Mouse (Mus musculus): ENCODE results near the gene Pmvk. TPM values are rescaled to one million over a fixed set of nuclear protein-coding genes. Genes with fewer than 3 reads are reported as not detected.
A peak's percentile ranks its signal among the peaks of the same experiment; 100 is the strongest.

Pmvk gene
- polyA plus RNA-seq, 1 experiment from 2014 or later, result 57.0 TPM

DNA sequence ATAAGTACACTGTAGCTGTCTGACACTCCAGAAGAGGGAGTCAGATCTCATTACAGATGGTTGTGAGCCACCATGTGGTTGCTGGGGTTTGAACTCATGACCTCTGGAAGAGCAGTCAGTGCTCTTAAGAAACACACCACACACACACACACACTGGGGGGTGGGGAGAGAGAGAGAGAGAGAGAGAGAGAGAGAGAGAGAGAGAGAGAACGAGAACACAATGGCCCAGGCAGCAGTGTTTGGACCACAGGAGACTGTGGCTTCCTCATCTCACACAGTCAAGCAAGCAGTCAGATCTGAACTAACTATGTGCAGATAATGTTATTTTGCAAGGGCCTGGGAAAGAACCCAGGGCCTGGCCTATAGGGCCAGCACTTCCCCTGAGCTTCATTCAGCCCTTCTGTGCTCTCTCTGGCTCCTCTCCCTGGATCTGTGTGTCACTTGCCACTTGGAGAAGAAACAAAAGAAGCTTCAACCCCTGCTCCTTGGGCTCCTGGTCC is 1.5 kb downstream of the Pmvk start:
- Histone ChIP-seq H3K9me3 (no peaks in the 10 kb centered on the region), H3K4me1 (peaks cover 18% of the 10 kb centered on the region), H3K4me3 (no peak overlapping the region), H3K27ac (no peak overlapping the region), H3K9ac (no peak overlapping the region), H3K36me3 (no peaks in the 10 kb centered on the region), H3K27me3 (no peaks in the 10 kb centered on the region), H3K4me2 (replicated peaks) (no peak overlapping the region)
- no peak for ATAC-seq (ENCODE audit: insufficient number of reproducible peaks, insufficient read depth, low FRiP score, low TSS enrichment)
- 88% methylated on average over 1 of the region's 1 CpGs for WGBS

DNA sequence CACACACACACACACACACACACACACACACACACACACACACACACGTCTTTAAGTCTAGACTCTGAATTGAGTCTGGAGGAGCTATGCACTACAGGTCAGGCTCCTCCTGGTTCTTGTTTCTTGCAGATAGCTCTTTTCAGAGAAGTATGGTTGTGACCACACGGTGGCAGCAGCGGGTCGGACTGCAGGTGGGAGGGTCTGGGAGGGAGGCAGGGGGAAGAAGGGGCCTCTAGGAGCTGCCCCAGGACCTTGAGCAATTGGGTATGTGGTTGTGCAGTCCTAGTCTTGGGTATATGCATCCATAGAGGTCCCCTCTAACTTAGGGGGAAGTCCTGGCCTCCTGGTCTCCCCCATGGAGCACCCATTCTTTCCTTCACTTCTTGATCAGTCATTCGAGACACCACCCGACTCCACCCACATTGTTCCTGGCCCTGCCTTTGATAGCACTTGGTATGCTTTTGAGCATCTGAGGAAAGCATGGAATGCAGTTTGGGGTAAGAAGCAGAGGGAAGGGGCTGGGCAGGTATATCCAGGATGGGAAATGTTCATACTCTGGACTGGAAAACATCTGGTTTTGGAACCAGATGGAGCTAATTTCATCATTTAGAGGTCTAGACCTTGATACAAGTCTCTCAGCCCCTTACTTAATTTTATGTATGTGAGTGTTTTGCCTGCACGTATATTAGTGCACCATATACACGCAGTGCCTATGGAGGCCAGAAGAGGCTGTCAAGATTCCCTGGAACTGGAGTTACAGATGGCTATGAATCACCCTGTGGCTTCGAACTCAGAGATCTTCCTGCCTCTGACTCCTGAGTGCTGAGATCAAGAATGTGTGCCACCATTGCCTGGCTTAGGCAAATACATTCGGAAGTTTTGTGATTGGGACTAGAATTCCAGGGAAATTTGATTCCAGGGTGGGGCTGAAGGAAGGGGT is 2.7 kb downstream of the Pmvk start:
- no peak overlapping the region for H3K4me2 ChIP-seq (replicated peaks)
- WGBS, result 32% methylated on average over 10 of the region's 10 CpGs
- H3K27ac ChIP-seq, result no peak overlapping the region
- no peak overlapping the region for H3K9ac ChIP-seq
- H3K27me3 ChIP-seq, result no peaks in the 10 kb centered on the region
- H3K9me3 ChIP-seq, result no peaks in the 10 kb centered on the region
- H3K36me3 ChIP-seq, result peaks cover 4% of the 10 kb centered on the region; the same call in 1 of the 2 replicates
- peaks cover 13% of the 10 kb centered on the region for H3K4me1 ChIP-seq
- ATAC-seq (ENCODE audit: insufficient number of reproducible peaks, insufficient read depth, low FRiP score, low TSS enrichment), result no peak
- no peak overlapping the region for H3K4me3 ChIP-seq

DNA sequence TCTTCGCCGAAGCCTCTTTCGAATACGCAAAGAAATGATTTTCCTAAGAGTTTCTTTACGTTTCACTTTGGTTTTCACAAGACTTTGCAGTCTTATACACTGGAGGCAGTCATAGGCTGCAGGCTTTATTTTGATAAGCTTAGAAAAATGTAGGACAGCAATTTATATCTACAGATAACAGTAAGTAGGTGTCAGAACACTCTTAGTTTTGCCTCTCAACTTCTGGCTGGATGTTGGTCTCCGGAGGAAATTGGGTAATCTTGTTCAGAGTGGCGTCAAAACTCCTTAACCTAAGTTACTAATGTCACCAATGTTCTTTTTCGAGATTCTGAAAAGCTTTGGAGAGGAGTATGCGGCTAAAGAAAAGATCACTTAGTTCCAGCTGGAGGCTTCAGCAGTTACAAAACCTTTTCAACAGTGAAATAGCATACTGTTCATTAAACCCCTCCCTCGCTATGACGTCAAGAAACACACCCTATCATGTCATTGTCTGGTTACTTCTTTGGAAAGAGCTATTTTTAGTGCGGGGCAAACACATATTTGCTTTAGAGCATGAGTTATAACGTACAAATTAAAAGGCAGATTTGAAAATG is 4.1 kb downstream of the Pmvk start:
- 49% methylated on average over 13 of the region's 13 CpGs for WGBS
- no peak for ATAC-seq (ENCODE audit: insufficient number of reproducible peaks, insufficient read depth, low FRiP score, low TSS enrichment)

DNA sequence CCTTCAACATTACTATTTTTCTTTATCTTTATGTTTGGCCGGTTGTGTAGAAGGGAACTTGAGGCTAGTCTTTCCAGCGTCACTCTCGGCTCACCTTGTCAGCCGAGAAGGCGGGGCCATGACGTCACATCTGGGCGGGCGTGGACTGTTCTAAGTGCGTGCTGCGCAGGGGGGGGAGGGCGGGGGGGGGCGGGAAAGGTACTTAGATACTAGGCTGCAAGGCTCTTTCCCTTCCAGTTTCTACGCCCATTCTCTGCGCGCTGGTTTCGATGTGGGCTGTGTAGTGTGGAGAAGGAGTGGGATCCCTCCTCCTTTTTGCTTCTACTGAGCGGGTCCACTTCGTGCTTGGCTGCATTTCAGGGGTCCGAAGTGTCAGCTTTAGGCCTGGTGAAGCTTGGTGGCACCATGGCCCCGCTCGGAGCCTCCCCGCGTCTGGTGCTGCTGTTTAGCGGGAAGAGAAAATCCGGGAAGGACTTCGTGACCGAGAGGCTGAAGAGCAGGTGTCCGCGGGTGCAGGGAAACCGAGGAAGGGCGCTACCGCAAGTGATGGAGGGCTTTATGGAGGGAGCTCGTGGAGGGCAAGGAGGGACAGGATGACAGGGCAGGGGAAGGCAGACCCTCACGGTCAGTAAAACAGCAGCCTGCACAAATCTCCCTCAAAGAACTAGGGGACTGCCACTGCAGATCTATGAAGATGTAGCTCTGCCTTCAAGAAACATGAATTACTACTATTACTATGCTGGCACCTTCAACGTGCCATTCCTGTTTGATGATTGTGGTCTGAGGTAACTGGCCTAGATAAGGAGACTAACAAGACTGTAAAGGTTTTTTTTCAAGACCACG is 4.8 kb downstream of the Pmvk start:
- Histone ChIP-seq H3K9me3 (no peaks in the 10 kb centered on the region), H3K4me1 (peaks cover 12% of the 10 kb centered on the region), H3K4me2 (replicated peaks) (peak overlapping the region; percentile 58), H3K4me3 (peak overlapping the region; percentile 70), H3K27ac (peak overlapping the region; percentile 82), H3K9ac (peak overlapping the region; percentile 75), H3K27me3 (no peaks in the 10 kb centered on the region), H3K36me3 (peaks cover 7% of the 10 kb centered on the region; the same call in 1 of the 2 replicates)
- WGBS, result 2% methylated on average over 35 of the region's 36 CpGs
- ATAC-seq (ENCODE audit: insufficient number of reproducible peaks, insufficient read depth, low FRiP score, low TSS enrichment), result peak; percentile 50; the same call in 1 of the 2 replicates

More for the DNA sequence above, 4.1 kb downstream of the Pmvk start:
- Histone ChIP-seq H3K27me3 (no peaks in the 10 kb centered on the region), H3K4me2 (replicated peaks) (peak overlapping the region; percentile 58), H3K9me3 (no peaks in the 10 kb centered on the region), H3K9ac (no peak overlapping the region), H3K4me1 (peaks cover 12% of the 10 kb centered on the region), H3K36me3 (peaks cover 7% of the 10 kb centered on the region; the same call in 1 of the 2 replicates), H3K27ac (peak overlapping the region; percentile 82; the same call in 1 of the 2 replicates), H3K4me3 (peak overlapping the region; percentile 70)

DNA sequence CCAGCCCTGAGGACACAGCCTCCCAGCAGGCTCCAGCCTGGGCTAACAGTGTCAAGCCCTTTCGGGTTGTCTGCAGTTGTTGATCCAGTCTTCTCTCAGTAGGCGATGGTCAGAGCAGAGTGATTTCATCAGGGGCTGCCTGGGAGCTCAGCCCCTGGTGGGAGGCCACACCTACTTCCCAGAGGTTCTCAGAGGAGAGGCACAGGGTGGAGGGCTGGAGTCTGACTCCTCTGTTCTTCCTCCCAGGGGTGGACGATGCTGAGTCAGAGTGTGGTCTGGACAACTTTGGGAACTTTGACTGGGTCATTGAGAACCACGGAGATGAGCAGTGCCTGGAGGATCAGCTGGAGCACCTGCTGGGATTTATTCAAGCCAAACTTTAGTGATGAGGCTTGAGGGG is 13.9 kb downstream of the Pmvk start:
- H3K4me1 ChIP-seq, result no peaks in the 10 kb centered on the region
- WGBS, result 57% methylated on average over 4 of the region's 4 CpGs
- no peak overlapping the region for H3K4me3 ChIP-seq
- ATAC-seq (ENCODE audit: insufficient number of reproducible peaks, insufficient read depth, low FRiP score, low TSS enrichment), result no peak
- no peak overlapping the region for H3K9ac ChIP-seq
- peaks cover 22% of the 10 kb centered on the region; the same call in 1 of the 2 replicates for H3K36me3 ChIP-seq
- H3K9me3 ChIP-seq, result no peaks in the 10 kb centered on the region
- H3K27ac ChIP-seq, result no peak overlapping the region
- no peak overlapping the region for H3K4me2 ChIP-seq (replicated peaks)
- no peaks in the 10 kb centered on the region for H3K27me3 ChIP-seq

DNA sequence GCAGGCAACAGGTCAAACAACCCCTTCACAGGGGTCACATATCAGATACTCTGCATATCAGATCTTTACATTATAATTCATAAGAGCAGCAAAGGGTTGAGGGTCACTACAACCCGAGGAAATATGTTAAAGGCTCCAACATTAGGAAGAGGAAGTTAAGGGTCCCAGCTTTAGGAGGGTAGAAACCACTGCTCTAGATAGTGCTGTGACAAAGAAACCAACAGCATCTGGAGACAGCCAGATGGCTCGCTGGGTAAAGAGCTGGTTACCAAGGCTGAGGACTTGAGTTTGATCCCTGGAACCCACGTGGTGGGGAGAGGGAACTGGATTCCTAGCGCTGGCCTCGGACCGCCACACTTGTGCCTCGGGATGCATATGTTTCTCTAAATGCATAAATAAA is 17.9 kb downstream of the Pmvk start:
- no peak overlapping the region for H3K4me2 ChIP-seq (replicated peaks)
- 77% methylated on average over 7 of the region's 7 CpGs for WGBS
- H3K9ac ChIP-seq, result no peak overlapping the region
- no peaks in the 10 kb centered on the region for H3K4me1 ChIP-seq
- no peak for ATAC-seq (ENCODE audit: insufficient number of reproducible peaks, insufficient read depth, low FRiP score, low TSS enrichment)
- peaks cover 20% of the 10 kb centered on the region; the same call in 1 of the 2 replicates for H3K36me3 ChIP-seq
- H3K27ac ChIP-seq, result no peak overlapping the region
- H3K4me3 ChIP-seq, result no peak overlapping the region
- H3K9me3 ChIP-seq, result no peaks in the 10 kb centered on the region
- no peaks in the 10 kb centered on the region for H3K27me3 ChIP-seq

DNA sequence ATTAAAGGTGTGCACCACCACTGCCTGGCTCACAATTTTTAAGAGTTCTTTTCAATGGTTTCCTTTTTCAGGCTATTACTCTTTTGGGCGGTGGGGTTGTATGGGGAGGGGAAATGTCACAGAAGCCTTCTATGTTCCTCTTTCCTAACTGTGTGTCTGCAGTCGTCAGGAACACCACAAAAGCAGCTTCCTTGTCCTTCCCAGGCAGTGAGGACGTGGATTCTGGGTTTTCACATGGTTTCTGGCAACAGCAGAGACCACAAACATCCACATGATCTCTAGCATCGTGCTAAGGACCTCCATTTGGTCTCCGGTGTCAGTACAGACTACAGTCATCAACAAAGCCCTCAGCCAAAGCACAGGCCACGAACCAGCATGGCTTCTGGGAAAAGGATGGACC is 19.5 kb downstream of the Pmvk start:
- 76% methylated on average over 6 of the region's 6 CpGs for WGBS
- no peak overlapping the region for H3K27ac ChIP-seq
- no peak overlapping the region for H3K4me2 ChIP-seq (replicated peaks)

DNA sequence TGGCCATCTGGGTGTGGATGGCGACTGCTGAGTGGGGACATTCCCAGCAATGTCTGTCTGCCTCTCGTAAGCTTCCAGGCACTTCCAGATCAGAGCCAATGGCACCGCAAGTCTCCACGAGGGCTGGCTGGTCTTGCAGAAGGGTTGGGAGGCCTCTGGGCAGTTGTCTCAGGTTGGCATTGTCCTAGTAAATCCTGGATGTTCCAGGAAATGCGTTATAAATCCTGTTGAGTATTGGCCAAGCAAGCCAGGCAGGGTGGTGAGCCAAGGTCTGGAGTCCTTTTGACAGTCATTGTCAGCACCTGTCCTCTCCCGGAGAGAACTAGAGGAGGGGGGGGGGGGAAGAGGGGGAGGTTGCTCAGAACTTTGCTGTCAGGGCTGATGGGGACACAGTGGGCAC is 24.7 kb downstream of the Pmvk start:
- no peak overlapping the region for H3K4me3 ChIP-seq
- no peaks in the 10 kb centered on the region for H3K9me3 ChIP-seq
- H3K4me2 ChIP-seq (replicated peaks), result no peak overlapping the region
- H3K27ac ChIP-seq, result no peak overlapping the region
- no peak for ATAC-seq (ENCODE audit: insufficient number of reproducible peaks, insufficient read depth, low FRiP score, low TSS enrichment)
- WGBS, result 75% methylated on average over 6 of the region's 6 CpGs
- no peak overlapping the region for H3K9ac ChIP-seq
- H3K36me3 ChIP-seq, result no peaks in the 10 kb centered on the region
- no peaks in the 10 kb centered on the region for H3K4me1 ChIP-seq
- H3K27me3 ChIP-seq, result no peaks in the 10 kb centered on the region

More for the DNA sequence above, 19.5 kb downstream of the Pmvk start:
- H3K27me3 ChIP-seq, result no peaks in the 10 kb centered on the region
- no peak overlapping the region for H3K9ac ChIP-seq
- no peaks in the 10 kb centered on the region for H3K4me1 ChIP-seq
- peaks cover 7% of the 10 kb centered on the region; the same call in 1 of the 2 replicates for H3K36me3 ChIP-seq
- no peaks in the 10 kb centered on the region for H3K9me3 ChIP-seq
- ATAC-seq (ENCODE audit: insufficient number of reproducible peaks, insufficient read depth, low FRiP score, low TSS enrichment), result no peak
- no peak overlapping the region for H3K4me3 ChIP-seq

DNA sequence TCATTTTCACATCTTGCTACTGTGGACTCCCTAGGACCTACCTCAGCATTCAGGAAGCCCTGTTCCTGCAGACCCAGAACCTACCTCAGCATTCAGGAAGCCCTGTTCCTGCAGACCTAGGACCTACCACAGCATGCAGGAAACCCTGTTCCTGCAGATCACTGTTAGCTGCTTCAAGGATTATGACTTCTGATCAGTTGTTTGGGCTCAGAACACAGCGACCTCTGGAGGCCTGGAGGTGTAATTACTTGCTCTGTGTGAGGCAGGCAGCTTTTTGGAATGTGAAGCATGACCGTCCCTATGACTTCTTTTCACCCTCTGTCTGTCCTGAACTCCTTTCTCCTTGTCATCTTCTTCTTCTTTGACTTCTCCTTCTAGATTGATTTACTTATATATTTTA is 27.1 kb downstream of the Pmvk start:
- H3K9me3 ChIP-seq, result no peaks in the 10 kb centered on the region
- 42% methylated on average over 2 of the region's 2 CpGs for WGBS
- H3K27ac ChIP-seq, result no peak overlapping the region
- H3K36me3 ChIP-seq, result no peaks in the 10 kb centered on the region
- no peak overlapping the region for H3K4me3 ChIP-seq
- no peak overlapping the region for H3K9ac ChIP-seq
- H3K4me2 ChIP-seq (replicated peaks), result no peak overlapping the region
- no peaks in the 10 kb centered on the region for H3K4me1 ChIP-seq
- ATAC-seq (ENCODE audit: insufficient number of reproducible peaks, insufficient read depth, low FRiP score, low TSS enrichment), result no peak
- H3K27me3 ChIP-seq, result no peaks in the 10 kb centered on the region

DNA sequence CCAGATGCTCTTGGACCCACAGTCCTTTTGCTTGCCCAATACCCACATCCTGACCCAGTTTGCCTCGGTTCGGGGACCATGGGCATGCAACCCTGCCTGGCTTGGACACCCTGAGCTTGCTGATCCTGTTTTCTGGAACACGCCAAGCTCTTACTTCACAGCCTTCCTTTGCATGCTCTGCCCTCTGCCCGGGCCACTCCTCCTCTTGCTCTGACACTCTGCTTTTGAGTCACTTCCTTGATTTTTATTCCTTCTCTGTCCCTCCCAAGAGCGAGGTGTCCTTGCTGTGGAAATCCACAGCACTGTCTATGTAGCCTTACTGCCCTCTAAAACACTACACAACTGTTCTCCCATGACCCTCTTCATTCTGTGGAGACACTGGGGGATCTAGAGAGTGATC is 27.9 kb downstream of the Pmvk start:
- ATAC-seq (ENCODE audit: insufficient number of reproducible peaks, insufficient read depth, low FRiP score, low TSS enrichment), result no peak
- Histone ChIP-seq H3K9me3 (no peaks in the 10 kb centered on the region), H3K36me3 (no peaks in the 10 kb centered on the region), H3K27me3 (no peaks in the 10 kb centered on the region), H3K4me3 (no peak overlapping the region), H3K4me2 (replicated peaks) (no peak overlapping the region), H3K9ac (no peak overlapping the region), H3K27ac (no peak overlapping the region), H3K4me1 (no peaks in the 10 kb centered on the region)
- 79% methylated on average over 5 of the region's 5 CpGs for WGBS

DNA sequence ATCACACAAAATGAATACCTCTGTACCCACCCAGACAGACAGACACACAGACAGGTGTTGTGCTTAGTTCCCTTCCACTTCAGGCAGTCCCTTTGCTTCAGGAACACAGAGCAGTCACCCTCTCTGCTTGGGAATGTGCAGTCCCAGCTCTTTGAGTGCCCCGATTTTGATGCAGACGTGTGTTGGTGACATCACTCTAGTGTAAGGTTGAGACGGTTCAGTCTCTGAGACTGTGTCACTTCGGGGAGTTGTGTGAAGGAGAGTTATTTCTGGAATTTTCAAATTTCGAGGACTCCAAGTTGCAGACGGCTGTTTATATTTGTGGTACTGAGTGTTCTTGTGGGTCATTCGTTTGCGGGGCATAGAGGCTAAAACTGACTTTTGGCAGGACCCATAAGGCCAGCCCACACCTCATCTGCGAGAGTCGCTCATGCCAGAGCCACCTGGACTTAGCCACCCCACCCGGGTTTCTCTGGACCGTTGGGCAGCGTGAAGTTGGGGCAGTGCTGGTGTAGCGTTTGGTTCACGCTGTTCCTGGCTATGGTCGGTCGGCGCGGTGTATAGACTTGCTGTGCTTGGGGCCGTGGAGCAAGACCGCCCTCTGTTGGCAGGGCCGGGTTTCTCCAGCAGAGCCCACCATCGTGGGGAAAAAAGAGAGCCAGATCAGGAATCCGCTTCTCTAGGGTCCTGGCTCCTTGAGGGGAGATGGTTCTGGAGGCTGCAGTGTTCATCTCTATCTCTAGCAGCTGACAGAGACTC is 30.6 kb downstream of the Pmvk start:
- ATAC-seq (ENCODE audit: insufficient number of reproducible peaks, insufficient read depth, low FRiP score, low TSS enrichment), result peak; percentile 88
- Histone ChIP-seq H3K9me3 (no peaks in the 10 kb centered on the region), H3K36me3 (no peaks in the 10 kb centered on the region), H3K27ac (no peak overlapping the region), H3K9ac (no peak overlapping the region), H3K4me3 (no peak overlapping the region), H3K4me1 (no peaks in the 10 kb centered on the region), H3K27me3 (no peaks in the 10 kb centered on the region), H3K4me2 (replicated peaks) (peak overlapping the region; percentile 41)
- 19% methylated on average over 24 of the region's 24 CpGs for WGBS
